Mouse (Mus musculus) layer of hippocampus, adult 8-10 months (tissue): ENCODE results near the gene St3gal3. TPM values are rescaled to one million over a fixed set of nuclear protein-coding genes. Genes with fewer than 3 reads are reported as not detected.

Experiments
- DNase-seq, 2 experiments: peaks; one replicate each; pipeline ENCODE4 v3.0.0; 2022; ENCODE audit warnings: low spot score in 2 of 2
- total RNA-seq, 4 experiments: library from RNA; stranded (reverse); gene quantifications; 2 replicates each; pipeline ENCODE4 v1.2.4; 2022

Gene St3gal3
- total RNA-seq, 4 experiments from 2014 or later: 38.4 to 49.5 (median 44.6) TPM

- no peak for DNase-seq
Observed at GRCm38 (mm10) chr4:117929391-117929881, 205.3 kb downstream of the St3gal3 start, which contains the start of gene Artn. TSS of gene Artn (minus strand) at chr4:117929763.

GRCm38 (mm10) chr4:117928699-117929241 is 205.9 kb downstream of the St3gal3 start:
- DNase-seq: no peak

- no peak for DNase-seq
Observed at GRCm38 (mm10) chr4:117928234-117928633, 206.5 kb downstream of the St3gal3 start.

GRCm38 (mm10) chr4:117926545-117927482 is 207.9 kb downstream of the St3gal3 start:
- DNase-seq: no peak

GRCm38 (mm10) chr4:117924916-117925315 is 209.8 kb downstream of the St3gal3 start:
- DNase-seq: no peak

GRCm38 (mm10) chr4:117923450-117923849 is 211.3 kb downstream of the St3gal3 start:
- DNase-seq: no peak

GRCm38 (mm10) chr4:117921358-117921757 is 213.4 kb downstream of the St3gal3 start:
- no peak for DNase-seq

GRCm38 (mm10) chr4:117918762-117919161 is 216.0 kb downstream of the St3gal3 start:
- no peak for DNase-seq

- DNase-seq: no peak
Observed at GRCm38 (mm10) chr4:117918261-117918660, 216.5 kb downstream of the St3gal3 start.

GRCm38 (mm10) chr4:117917847-117918246 is 216.9 kb downstream of the St3gal3 start:
- no peak for DNase-seq

- DNase-seq: no peak
Observed at GRCm38 (mm10) chr4:117917402-117917801, 217.3 kb downstream of the St3gal3 start.

GRCm38 (mm10) chr4:117916386-117916785 is 218.3 kb downstream of the St3gal3 start:
- no peak for DNase-seq

- no peak for DNase-seq
Observed at GRCm38 (mm10) chr4:117915489-117916105, 219.1 kb downstream of the St3gal3 start.

- peak; percentile 89 to 92 for DNase-seq
Observed at GRCm38 (mm10) chr4:117914591-117915442, 219.9 kb downstream of the St3gal3 start, which contains the start of gene Ipo13. TSS of gene Ipo13 (minus strand) at chr4:117914999.

GRCm38 (mm10) chr4:117914031-117914430 is 220.7 kb downstream of the St3gal3 start:
- no peak for DNase-seq

GRCm38 (mm10) chr4:117913421-117913820 is 221.3 kb downstream of the St3gal3 start:
- DNase-seq: no peak

- no peak for DNase-seq
Observed at GRCm38 (mm10) chr4:117912685-117913273, 221.9 kb downstream of the St3gal3 start.

GRCm38 (mm10) chr4:117912131-117912561 is 222.6 kb downstream of the St3gal3 start:
- no peak for DNase-seq

GRCm38 (mm10) chr4:117908834-117909453 is 225.8 kb downstream of the St3gal3 start:
- DNase-seq: no peak

- no peak for DNase-seq
Observed at GRCm38 (mm10) chr4:117906196-117906595, 228.5 kb downstream of the St3gal3 start.
